Mouse (Mus musculus) brain, embryonic 14.5 days (tissue): ENCODE data around the gene Nfia.

Experiments used
- CTCF ChIP-seq: fragments of 200-500 bp; IDR thresholded peaks from 2 replicates; pipeline ENCODE4 v1.5.1; 2012; ENCODE audit warnings: inconsistent platforms, mild to moderate bottlenecking, moderate library complexity, borderline replicate concordance; ENCODE audit not compliant: insufficient read depth, insufficient read length; ENCODE audit errors: extremely low read depth
- POLR2A ChIP-seq: fragments of 200-500 bp; IDR thresholded peaks from 2 replicates; pipeline ENCODE4 v1.6.1; 2012; ENCODE audit warnings: mild to moderate bottlenecking, inconsistent platforms, borderline replicate concordance; ENCODE audit not compliant: poor library complexity, insufficient read depth, insufficient read length, severe bottlenecking; ENCODE audit errors: extremely low read depth

GRCm38 (mm10) chr4:97855712-97856420 is 83.3 kb downstream of the Nfia start:
- TF ChIP-seq CTCF (no peak), POLR2A (no peak)
